Mouse (Mus musculus) ES-E14 (cell line): ENCODE data around the gene Dusp14. TPM values are rescaled to one million over a fixed set of nuclear protein-coding genes. Genes with fewer than 3 reads are reported as not detected.

Experiments used
- DNase-seq: peaks from one replicate; pipeline ENCODE4 v3.0.0-alpha.2; 2013; ENCODE audit warnings: low read depth, low spot score
- H3K27ac ChIP-seq: 2 replicates; pipeline ENCODE4 v1.5.1; 2012; ENCODE audit warnings: low read depth, mild to moderate bottlenecking, low read length, moderate library complexity, mixed read lengths; ENCODE audit not compliant: poor library complexity, insufficient read depth, severe bottlenecking
- H3K36me3 ChIP-seq: 2 replicates; pipeline ENCODE4 v1.6.1; 2012; ENCODE audit warnings: mild to moderate bottlenecking, low read length, moderate library complexity, mixed read lengths; ENCODE audit not compliant: control insufficient read depth, poor library complexity, insufficient read depth, severe bottlenecking
- H3K4me1 ChIP-seq, 2 experiments: fragments of 150-350 bp in 1 of 2; sonication (generic) in 1 of 2; 2 replicates each; pipeline ENCODE4 v1.6.1; 2012; ENCODE audit warnings: low read length in 2 of 2, mild to moderate bottlenecking in 1 of 2, mixed read lengths in 1 of 2; ENCODE audit not compliant: control insufficient read depth in 2 of 2, insufficient read depth in 2 of 2, poor library complexity in 1 of 2
- H3K4me3 ChIP-seq, 2 experiments: fragments of 150-350 bp in 1 of 2; sonication (generic) in 1 of 2; 2 replicates each; pipeline ENCODE4 v1.5.1; 2012; ENCODE audit warnings: low read length in 2 of 2, low read depth in 1 of 2, mild to moderate bottlenecking in 1 of 2, mixed read lengths in 1 of 2; ENCODE audit not compliant: insufficient read depth in 1 of 2, poor library complexity in 1 of 2, severe bottlenecking in 1 of 2
- H3K9ac ChIP-seq: 2 replicates; pipeline ENCODE4 v1.6.1; 2012; ENCODE audit warnings: low read depth, mild to moderate bottlenecking, low read length, mixed read lengths; ENCODE audit not compliant: poor library complexity, insufficient read depth, severe bottlenecking
- H3K9me3 ChIP-seq: fragments of 150-350 bp; sonication (generic); 2 replicates; pipeline ENCODE4 v1.6.1; 2012; ENCODE audit warnings: low read depth, mild to moderate bottlenecking, low read length; ENCODE audit not compliant: control insufficient read depth, insufficient read depth
- CHD2 ChIP-seq: IDR thresholded peaks from 2 replicates; pipeline ENCODE4 v1.6.1; 2014; ENCODE audit warnings: mild to moderate bottlenecking, low read depth, low read length, inconsistent platforms
- HCFC1 ChIP-seq: IDR thresholded peaks from 2 replicates; pipeline ENCODE4 v1.6.1; 2012; ENCODE audit warnings: low read length, inconsistent platforms, borderline replicate concordance; ENCODE audit not compliant: insufficient read depth
- MAFK ChIP-seq: IDR thresholded peaks from 2 replicates; pipeline ENCODE4 v1.6.1; 2014; ENCODE audit warnings: mild to moderate bottlenecking, low read depth, low read length, inconsistent platforms; ENCODE audit not compliant: insufficient read depth
- ZC3H11A ChIP-seq: IDR thresholded peaks from 2 replicates; pipeline ENCODE4 v1.6.1; 2012; ENCODE audit warnings: low read depth, mild to moderate bottlenecking, inconsistent platforms, low read length, borderline replicate concordance
- ZNF384 ChIP-seq: IDR thresholded peaks from 2 replicates; pipeline ENCODE4 v1.6.1; 2012; ENCODE audit warnings: low read depth, low read length, inconsistent platforms
- in situ Hi-C, 2 experiments: fragments of 600-800 bp; cut with MboI; formaldehyde crosslinking; loops; one replicate each; pipeline ENCODE4 v1.15.1; 2025; ENCODE audit warnings: low sequenced_read_pairs in 2 of 2, inconsistent platforms in 1 of 2; ENCODE audit not compliant: unreplicated experiment in 2 of 2
- total RNA-seq: library from RNA; depleted of rRNA; stranded (reverse); fragments of 300-350 nt; gene quantifications from 2 replicates; pipeline ENCODE4 v1.2.3, GENCODE M21; 2012

The Dusp14 gene
- total RNA-seq, 1 experiment = 24.0 TPM

DNA sequence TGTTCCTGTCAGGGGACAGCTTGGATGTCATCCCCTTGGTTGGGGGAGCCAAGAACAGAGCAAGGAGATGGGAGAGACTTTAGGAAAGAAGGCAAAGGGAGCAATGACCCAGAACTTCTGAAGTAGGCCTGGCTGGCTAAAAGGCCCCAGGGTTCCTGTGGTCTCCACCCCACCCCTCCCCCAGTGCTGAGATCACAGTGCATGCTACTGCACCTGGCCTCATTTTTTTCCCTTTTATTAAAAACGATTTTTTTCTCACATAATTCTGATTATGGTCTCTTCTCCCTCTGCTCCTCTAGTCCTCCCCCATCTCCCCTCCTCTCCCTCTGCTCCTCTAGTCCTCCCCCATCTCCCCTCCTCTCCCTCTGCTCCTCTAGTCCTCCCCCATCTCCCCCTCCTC, 24.1 kb downstream of the Dusp14 start:
- no peak for TF ChIP-seq CHD2
- no peak for TF ChIP-seq ZC3H11A
- TF ChIP-seq HCFC1 = no peak
- no peak for TF ChIP-seq ZNF384
- no peak for TF ChIP-seq MAFK
- no peak overlapping the region for H3K27ac ChIP-seq
- peaks cover 0 to 3% of the 10 kb centered on the region in 2 experiments; a peak in 1 of 4 replicates for H3K4me1 ChIP-seq
- peaks cover 2% of the 10 kb centered on the region; the same call in 1 of the 2 replicates for H3K36me3 ChIP-seq
- no peak overlapping the region for H3K4me3 ChIP-seq
- H3K9ac ChIP-seq = no peak overlapping the region
- H3K9me3 ChIP-seq = no peaks in the 10 kb centered on the region
- in situ Hi-C loops = no loop called here
- DNase-seq = no peak

DNA sequence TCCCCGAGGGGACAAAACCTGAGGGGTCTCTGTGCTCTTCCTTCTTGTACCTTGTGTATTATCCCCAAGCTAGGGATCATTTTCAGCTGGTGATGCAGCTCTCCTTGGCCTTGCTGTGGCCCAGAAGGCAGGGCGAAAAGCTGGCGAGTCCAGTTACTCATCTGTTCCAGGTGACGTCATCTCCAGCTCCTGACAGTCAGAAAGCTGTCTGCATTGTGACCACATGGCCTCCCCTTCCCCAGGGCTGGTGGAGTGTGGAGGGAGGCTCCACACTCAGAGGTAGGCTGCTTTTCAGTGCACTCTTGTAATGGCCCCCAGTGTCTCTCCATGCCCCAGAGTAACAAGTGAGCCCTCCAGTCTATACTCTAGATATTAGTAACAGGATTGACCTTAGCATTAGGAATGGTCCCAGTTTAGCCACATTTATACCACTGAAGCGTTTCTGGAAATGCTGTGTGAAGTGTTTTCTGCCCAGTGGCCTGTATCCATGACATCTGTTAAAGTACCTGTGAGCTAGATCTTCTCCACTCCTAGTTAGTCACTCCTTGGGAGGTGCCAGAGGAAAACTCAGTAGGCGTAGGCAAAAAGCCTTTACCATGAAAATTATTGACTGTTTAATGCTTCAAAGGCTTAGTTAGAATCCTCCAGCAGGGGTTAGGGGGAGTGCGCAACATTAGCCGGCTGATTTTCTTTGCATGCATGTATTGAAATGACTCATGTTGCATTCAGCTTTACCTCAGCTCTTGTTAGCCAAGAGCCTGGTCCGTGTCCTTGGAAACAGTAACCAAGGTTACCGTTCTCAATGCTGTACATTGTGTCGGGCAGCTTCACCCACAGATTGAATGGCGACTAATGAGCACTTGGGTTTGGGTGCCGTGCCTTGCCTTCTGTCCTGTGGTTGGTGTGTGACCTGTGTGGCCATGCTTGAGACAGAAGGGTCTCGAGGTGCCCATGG, 26.0 kb downstream of the Dusp14 start:
- Histone ChIP-seq H3K4me1 (peaks cover 0 to 6% of the 10 kb centered on the region in 2 experiments; a peak in 2 of 4 replicates), H3K4me3 (no peak overlapping the region), H3K27ac (no peak overlapping the region), H3K36me3 (peaks cover 2% of the 10 kb centered on the region; the same call in 1 of the 2 replicates), H3K9me3 (no peaks in the 10 kb centered on the region), H3K9ac (no peak overlapping the region)
- in situ Hi-C loops = no loop called here
- no peak for DNase-seq
- TF ChIP-seq ZC3H11A (no peak), CHD2 (no peak), MAFK (no peak), ZNF384 (no peak), HCFC1 (no peak)

DNA sequence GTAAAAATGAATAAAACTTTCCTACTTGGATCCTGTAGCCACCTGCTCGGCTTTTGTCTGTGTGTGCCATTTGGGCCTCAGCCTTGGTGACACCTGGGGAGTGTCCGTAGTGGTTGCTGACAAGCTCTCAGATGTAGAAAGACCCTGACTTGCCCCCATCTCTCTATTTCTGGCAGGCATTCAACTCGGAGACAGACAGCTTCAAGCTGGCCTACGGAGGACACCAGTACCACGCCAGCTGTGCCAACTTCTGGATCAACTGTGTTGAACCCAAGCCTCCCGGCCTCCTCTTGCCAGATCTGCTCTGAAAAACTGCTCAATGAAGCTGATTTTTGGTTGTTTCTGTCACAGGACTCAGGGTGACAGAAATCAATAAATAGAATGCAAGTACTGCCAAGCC, 28.4 kb downstream of the Dusp14 start:
- in situ Hi-C loops = no loop called here
- no peak overlapping the region for H3K9ac ChIP-seq
- no peak for DNase-seq
- H3K9me3 ChIP-seq = no peaks in the 10 kb centered on the region
- TF ChIP-seq HCFC1 (no peak), MAFK (no peak), CHD2 (no peak), ZNF384 (no peak), ZC3H11A (no peak)
- no peak overlapping the region for H3K4me3 ChIP-seq
- no peak overlapping the region for H3K27ac ChIP-seq
- peaks cover 2% of the 10 kb centered on the region; the same call in 1 of the 2 replicates for H3K36me3 ChIP-seq
- H3K4me1 ChIP-seq = peaks cover 0 to 6% of the 10 kb centered on the region in 2 experiments; a peak in 2 of 4 replicates

DNA sequence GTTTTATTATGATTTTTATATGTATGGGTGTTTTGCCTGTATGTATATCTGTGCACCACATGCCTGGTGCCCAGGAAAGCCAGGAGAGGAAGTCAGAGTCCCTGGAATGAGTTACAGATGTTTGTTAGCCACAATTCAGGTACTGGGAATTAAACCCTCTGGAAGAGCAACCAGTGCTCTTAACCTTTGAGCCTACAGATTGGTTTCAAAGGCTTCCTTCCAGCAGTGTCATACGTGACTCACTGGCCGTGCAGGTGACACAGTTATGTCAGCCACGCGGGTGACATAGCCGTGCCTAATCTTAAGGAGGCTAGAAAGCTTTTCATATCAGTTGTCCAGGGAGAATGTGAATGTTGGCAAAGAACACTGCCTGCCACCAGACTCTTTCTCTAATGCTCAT, 35.4 kb downstream of the Dusp14 start:
- H3K9me3 ChIP-seq = no peaks in the 10 kb centered on the region
- H3K4me1 ChIP-seq = peaks cover 0 to 3% of the 10 kb centered on the region in 2 experiments; a peak in 1 of 4 replicates
- H3K36me3 ChIP-seq = no peaks in the 10 kb centered on the region; the same call in 1 of the 2 replicates
- no peak overlapping the region for H3K4me3 ChIP-seq
- TF ChIP-seq HCFC1 (no peak), CHD2 (no peak), ZC3H11A (no peak), MAFK (no peak), ZNF384 (no peak)
- no peak for DNase-seq
- no peak overlapping the region for H3K9ac ChIP-seq
- in situ Hi-C loops = no loop called here
- H3K27ac ChIP-seq = no peak overlapping the region
